Mouse (Mus musculus) 416B (cell line): ENCODE measurements at regions not wholly inside any gene's neighbourhood (a gene's known extent, or its start where the extent isn't known, plus 50 kb on each side); places are given as distances from the start of the nearest gene placed in this dataset.

Source experiments
- DNase-seq: peaks from one replicate; pipeline ENCODE4 v3.0.0; 2011; ENCODE audit warnings: low read depth

- DNase-seq = peak; percentile 93
These were observed 198.5 kb downstream of the Dusp6 start for GRCm38 (mm10) chr10:99461446-99461966.

- no peak for DNase-seq
These were observed 203.7 kb downstream of the Dusp6 start for GRCm38 (mm10) chr10:99466695-99467094.

- DNase-seq = peak; percentile 91
These were observed 204.3 kb downstream of the Dusp6 start for GRCm38 (mm10) chr10:99467319-99467842.

- DNase-seq = no peak
These were observed 205.9 kb downstream of the Dusp6 start for GRCm38 (mm10) chr10:99468971-99469370.

GRCm38 (mm10) chr10:99471832-99472497 lies 208.9 kb downstream of the Dusp6 start:
- DNase-seq = no peak

GRCm38 (mm10) chr10:99472806-99473205 lies 209.8 kb downstream of the Dusp6 start:
- DNase-seq = no peak

- DNase-seq = peak; percentile 71
These were observed 210.7 kb downstream of the Dusp6 start for GRCm38 (mm10) chr10:99473758-99474157.

- DNase-seq = no peak
These were observed 211.5 kb downstream of the Dusp6 start for GRCm38 (mm10) chr10:99474546-99474945.

- no peak for DNase-seq
These were observed 213.2 kb downstream of the Dusp6 start for GRCm38 (mm10) chr10:99476214-99476613.

GRCm38 (mm10) chr10:99476776-99477175 lies 213.7 kb downstream of the Dusp6 start:
- DNase-seq = no peak

GRCm38 (mm10) chr10:99480573-99480972 lies 217.5 kb downstream of the Dusp6 start:
- DNase-seq = no peak

GRCm38 (mm10) chr10:99482009-99482408 lies 219.0 kb downstream of the Dusp6 start:
- DNase-seq = no peak

- no peak for DNase-seq
These were observed 225.4 kb downstream of the Dusp6 start for GRCm38 (mm10) chr10:99488195-99489080.

GRCm38 (mm10) chr10:99511514-99512237 lies 247.8 kb downstream of the Csl start:
- no peak for DNase-seq

- peak; percentile 70 for DNase-seq
These were observed 241.5 kb downstream of the Csl start for GRCm38 (mm10) chr10:99517944-99518343.

GRCm38 (mm10) chr10:99519479-99519878 lies 240.0 kb downstream of the Csl start:
- no peak for DNase-seq

- no peak for DNase-seq
These were observed 235.6 kb downstream of the Csl start for GRCm38 (mm10) chr10:99523817-99524216.

- no peak for DNase-seq
These were observed 234.9 kb downstream of the Csl start for GRCm38 (mm10) chr10:99524273-99525212.

- DNase-seq = no peak
These were observed 233.3 kb downstream of the Csl start for GRCm38 (mm10) chr10:99526148-99526547.

- no peak for DNase-seq
These were observed 232.9 kb downstream of the Csl start for GRCm38 (mm10) chr10:99526561-99526960.

GRCm38 (mm10) chr10:99531104-99531503 lies 228.4 kb downstream of the Csl start:
- no peak for DNase-seq
